Mouse (Mus musculus) left cerebral cortex, adult 2 months (tissue): ENCODE data around the gene Card11. TPM values are rescaled to one million over a fixed set of nuclear protein-coding genes. Genes with fewer than 3 reads are reported as not detected.

ENCODE experiments used
- DNase-seq, 2 experiments: peaks; one replicate each; pipeline ENCODE4 v3.0.0; 2021 to 2022; ENCODE audit warnings: low spot score in 2 of 2, mixed read lengths in 1 of 2; ENCODE audit errors: extremely low spot score in 1 of 2
- H3K27ac ChIP-seq: fragments of 200-600 bp; 2 replicates; pipeline ENCODE4 v1.8.1; 2022
- H3K4me3 ChIP-seq: fragments of 200-600 bp; 2 replicates; pipeline ENCODE4 v1.8.1; 2022
- CTCF ChIP-seq: fragments of 200-600 bp; IDR thresholded peaks from 2 replicates; pipeline ENCODE4 v1.8.1; 2022; ENCODE audit warnings: antibody characterized with exemption, mild to moderate bottlenecking, moderate library complexity
- intact Hi-C: fragments of 180-260 bp; cut with DNase I; formaldehyde crosslinking; loops from one replicate; pipeline ENCODE4 v1.15.1; 2025
- long read RNA-seq, 2 experiments: library from polyadenylated mRNA; stranded (forward); transcript quantifications; one replicate each; pipeline ENCODE4 v2.0.0; 2021; ENCODE audit warnings: borderline mapping rate in 2 of 2
- total RNA-seq, 2 experiments: library from RNA; stranded (reverse); gene quantifications; 2 replicates each; pipeline ENCODE4 v1.2.3; 2021

Gene Card11
- total RNA-seq, result under 1 TPM; 0.18 to 0.33 TPM
- long read RNA-seq, experiment 1, result 0 reads
- long read RNA-seq, experiment 2, result 0 reads

DNA sequence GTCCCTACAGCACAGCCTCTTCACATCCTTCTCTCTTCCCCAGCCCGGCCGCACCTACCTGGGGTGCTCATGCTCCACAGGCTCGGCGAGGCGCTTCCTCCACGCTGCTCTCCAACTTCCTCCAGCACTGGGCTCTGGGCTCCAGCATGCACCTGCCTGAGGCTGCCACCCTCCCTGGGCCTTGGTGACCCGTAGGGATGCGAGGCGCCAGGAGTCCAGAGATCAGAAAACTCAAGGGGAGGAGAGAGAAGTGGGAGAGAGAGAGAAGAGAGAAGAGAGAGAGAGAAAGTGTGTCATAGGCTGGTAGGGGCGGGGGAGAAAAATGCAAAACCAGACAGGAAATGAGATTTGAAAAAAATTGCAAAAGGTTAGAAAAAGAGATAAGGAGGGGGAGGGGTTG is at the start of gene Card11:
TSS of gene Card11 (minus strand) at position 234 of the 400 bp plus-strand sequence.
- intact Hi-C loops, result no loop called here
- no peak for TF ChIP-seq CTCF
- no peak for DNase-seq
- Histone ChIP-seq H3K4me3 (no peak within 1 kb of the TSS), H3K27ac (no peak within 1 kb of the TSS)

DNA sequence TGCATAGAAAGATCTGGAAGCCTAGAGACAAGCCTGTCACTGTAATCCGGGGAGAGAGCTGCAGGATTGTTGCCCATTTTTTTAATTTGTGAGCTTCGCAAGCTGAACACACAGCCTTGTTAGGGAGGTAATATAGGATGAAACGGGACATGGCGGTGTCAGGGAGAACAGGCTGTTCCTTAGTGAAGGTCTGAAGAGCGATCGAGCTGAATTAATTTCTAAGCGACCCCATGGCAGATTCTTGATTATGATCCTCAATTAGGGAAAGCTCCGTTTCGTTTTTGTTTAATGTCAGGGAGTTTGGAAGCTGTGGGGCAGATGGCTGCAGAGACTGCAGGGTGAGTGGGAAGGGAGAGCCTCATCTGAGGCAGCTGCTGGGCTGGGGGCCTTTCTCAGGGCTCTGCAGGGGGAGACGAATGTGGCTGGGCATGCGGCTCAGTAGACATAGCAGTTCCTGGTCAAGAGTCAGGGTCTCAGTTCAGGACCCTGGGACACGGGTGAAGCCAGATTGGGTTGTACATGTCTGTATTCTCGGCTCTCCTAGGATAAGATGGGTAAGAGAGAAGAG is 47.4 kb upstream of the Card11 start:
- no peak for TF ChIP-seq CTCF
- intact Hi-C loops, result no loop called here

DNA sequence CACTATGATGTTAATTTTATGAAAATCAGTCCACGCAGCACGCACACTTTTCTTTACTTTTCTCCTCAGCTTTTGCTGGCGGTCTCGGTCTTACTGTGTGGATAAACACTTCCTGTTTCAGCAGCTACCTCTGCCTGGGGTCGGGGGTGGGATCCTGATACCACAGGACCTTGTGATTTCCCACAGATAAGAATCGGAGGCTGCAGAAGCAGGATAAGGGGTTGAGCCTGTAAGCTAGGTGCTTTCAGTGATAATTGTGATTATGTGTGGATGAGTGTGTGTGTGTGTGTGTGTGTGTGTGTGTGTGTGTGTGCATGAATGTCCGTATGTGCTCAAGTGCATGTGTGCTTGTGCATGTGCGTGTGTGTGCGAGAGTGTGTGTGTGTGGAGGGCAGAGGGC is 44.6 kb upstream of the Card11 start:
- intact Hi-C loops, result no loop called here
- no peak overlapping the region for H3K4me3 ChIP-seq
- no peak for DNase-seq
- no peak overlapping the region for H3K27ac ChIP-seq
- TF ChIP-seq CTCF, result no peak

More for the DNA sequence above, 47.4 kb upstream of the Card11 start:
- DNase-seq, result no peak
- Histone ChIP-seq H3K27ac (no peak overlapping the region), H3K4me3 (no peak overlapping the region)

DNA sequence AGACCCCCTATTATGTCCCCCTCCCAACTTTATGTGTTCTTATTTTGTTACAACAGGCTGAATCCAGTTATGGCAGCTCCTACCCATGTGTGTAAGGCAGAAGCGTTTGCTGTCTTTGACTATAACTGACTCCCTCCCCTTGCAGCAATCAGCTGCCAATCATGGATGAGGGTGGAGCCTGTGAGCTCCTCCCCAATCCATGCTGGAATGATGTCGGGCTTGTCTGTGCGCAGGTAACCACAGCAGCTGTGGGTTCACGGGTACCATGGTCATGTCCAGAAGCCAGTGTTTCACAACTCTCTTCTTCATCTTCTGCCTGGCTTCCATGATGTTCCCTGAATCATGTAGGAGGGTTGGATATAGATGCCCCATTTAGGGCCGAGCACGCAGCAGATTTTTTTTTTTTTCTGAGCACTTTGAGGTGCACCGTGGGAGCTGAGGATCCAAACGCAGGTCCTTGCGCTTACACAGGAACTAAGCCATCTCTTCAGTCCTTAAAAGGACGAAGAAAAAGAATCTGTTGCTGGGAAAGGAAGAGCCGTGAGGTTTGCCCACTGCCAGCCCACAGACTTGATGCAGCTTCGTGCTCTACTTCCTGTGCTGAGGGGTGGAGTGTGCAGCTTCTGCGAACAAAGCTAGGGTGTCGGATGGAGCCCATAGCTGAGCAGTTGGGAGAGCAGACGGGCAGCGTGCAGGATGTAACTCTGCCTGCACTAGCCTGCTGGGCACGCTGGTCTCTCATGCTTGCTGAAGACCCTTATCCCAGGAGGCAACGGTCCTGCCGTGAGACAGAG is 43.5 kb upstream of the Card11 start:
- no peak; the same call in 1 of the 2 replicates for TF ChIP-seq CTCF
- intact Hi-C loops, result no loop called here
- H3K27ac ChIP-seq, result peak overlapping the region; percentile 64
- peak; percentile 10 to 38 for DNase-seq
- peak overlapping the region; percentile 18 for H3K4me3 ChIP-seq

DNA sequence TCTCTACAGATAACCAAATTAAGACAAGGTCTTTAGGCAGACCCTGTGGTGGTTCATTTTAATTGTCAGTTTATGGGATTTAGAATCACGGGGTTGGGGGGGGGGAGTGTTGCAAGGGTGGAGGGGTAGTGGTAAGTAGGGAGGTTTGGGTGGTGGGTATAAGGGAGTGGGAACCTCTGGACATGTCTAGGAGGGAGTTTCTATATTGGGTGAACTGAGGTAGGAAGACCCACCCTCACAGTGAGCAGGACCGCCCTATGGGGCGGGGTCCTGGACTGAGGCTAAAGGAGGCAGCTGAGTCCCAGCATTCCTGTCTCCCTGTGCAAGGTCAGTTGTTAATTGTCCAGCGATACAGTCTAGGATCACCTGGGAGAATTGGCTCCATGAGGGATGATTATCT is 42.0 kb upstream of the Card11 start:
- TF ChIP-seq CTCF, result no peak
- Histone ChIP-seq H3K27ac (no peak overlapping the region), H3K4me3 (no peak overlapping the region)
- DNase-seq, result no peak
- intact Hi-C loops, result no loop called here

DNA sequence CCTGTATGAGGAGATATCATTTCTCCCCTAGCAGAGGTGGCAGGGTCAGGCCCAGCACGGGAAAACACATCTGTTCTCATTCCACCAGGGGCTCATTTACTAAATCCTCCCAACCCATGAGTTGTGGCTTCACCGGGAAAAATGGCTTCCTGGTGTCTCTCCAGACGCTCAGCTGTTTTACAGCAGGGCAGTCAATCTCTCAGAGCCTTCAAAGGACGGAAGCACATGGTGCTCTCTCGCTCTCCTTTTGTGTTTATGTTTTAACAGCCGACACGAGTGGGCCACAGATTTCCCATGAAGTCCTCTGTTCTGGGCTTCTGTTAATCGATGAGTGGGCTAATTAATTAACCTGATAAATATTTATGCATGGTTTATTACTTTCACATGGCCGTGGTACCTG is 40.5 kb upstream of the Card11 start:
- H3K4me3 ChIP-seq, result no peak overlapping the region
- no peak for DNase-seq
- no peak overlapping the region for H3K27ac ChIP-seq
- TF ChIP-seq CTCF, result no peak
- intact Hi-C loops, result no loop called here

DNA sequence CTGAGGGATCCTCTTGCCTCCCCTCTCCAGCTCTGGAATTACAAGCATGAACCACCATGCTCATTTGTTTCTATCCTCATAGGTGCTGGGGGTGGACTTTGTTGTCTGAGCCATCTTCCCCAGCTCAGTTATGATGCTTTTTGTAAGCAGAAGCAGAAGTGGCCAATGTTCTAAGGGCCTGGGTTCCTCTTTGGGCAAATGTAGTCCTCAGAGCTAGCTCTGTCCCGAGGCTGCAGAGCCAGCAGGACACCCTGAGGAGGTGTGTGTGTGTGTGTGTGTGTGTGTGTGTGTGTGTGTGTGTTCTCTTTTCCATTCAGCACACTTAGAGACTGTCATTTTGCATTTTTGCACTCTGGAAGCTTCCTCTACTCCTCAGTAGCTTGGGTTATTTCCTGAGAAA is 38.0 kb upstream of the Card11 start:
- H3K27ac ChIP-seq, result no peak overlapping the region
- no peak for TF ChIP-seq CTCF
- DNase-seq, result no peak
- intact Hi-C loops, result no loop called here
- H3K4me3 ChIP-seq, result no peak overlapping the region

DNA sequence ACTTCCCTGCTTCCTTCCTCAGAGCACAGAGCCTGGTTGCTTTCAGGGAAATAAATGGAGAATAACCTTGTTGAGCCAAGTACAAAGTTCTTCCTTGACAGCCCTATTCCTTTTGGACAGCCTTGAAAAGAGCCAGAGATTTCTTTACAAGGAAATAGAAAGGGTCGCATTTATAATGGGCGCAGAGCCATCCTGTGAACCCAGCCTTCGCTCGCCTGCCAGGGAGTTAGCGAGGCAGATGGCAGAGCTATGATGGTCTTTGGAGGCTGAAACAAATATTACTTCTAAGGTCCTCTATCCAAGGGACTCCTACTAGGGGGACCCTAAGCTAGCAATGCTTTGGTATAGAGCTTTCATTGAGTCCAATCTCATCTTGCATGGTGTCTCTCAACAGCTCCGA is 35.0 kb upstream of the Card11 start:
- intact Hi-C loops, result no loop called here
- TF ChIP-seq CTCF, result no peak
- H3K4me3 ChIP-seq, result no peak overlapping the region
- no peak overlapping the region for H3K27ac ChIP-seq
- DNase-seq, result no peak

DNA sequence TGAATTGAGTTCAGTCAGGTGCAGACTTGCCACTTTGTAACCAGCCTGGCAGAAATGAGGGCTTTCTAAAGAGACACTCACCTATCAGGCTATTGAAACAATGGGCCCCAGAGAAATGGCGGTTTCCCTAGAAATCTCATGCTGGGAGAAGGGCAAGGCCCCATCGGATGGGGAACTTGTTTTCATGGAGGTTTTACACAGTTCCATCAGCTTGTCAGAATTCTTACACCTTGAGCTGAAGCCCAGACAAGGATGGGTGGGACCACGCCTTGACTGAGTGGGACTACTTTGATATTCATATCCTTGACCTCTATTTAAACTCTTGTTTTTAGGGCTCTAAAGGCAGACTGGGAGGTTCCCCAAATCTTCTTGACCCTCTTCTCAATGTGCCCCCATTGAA is 33.9 kb upstream of the Card11 start:
- intact Hi-C loops, result no loop called here
- no peak overlapping the region for H3K27ac ChIP-seq
- H3K4me3 ChIP-seq, result no peak overlapping the region
- DNase-seq, result no peak
- no peak for TF ChIP-seq CTCF

DNA sequence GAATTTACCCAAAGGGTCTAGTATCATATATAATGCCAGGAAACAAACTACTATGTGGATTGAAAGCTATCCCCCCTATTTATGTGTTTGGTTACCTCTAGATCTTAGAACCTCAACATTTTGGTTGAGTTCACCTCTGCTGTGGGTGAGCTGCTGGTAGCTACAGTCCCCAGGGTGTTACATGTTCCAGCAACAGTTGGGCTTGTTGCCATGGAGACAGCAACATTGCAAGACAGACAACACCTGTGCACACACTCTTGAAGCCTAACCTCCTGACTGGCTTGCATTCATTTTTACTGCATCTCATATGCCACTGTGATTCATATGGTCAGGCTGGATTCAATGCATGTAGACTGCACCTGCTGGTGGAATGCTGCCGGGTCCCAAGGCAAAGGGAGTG is 32.6 kb upstream of the Card11 start:
- H3K27ac ChIP-seq, result no peak overlapping the region
- H3K4me3 ChIP-seq, result no peak overlapping the region
- no peak for DNase-seq
- no peak for TF ChIP-seq CTCF
- intact Hi-C loops, result no loop called here

DNA sequence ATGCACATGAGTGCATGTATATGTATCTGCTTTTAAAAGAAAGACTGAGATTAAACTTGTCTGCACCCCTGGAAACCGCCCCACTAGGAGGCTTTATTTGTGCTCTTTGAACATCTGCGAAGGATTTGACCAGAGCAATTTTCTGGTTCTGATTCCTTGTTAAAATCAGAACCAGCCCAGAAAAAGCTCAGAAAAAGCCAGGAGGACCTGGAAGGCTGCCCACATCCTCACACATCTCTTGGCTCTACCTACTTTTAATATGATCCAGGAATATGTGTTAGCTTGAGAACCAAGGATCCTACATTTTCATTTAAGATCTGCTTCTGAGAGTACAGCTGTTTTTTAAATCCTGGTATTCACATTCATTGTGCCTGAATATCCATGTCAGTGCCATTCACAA is 29.0 kb upstream of the Card11 start:
- no peak for TF ChIP-seq CTCF
- Histone ChIP-seq H3K4me3 (no peak overlapping the region), H3K27ac (no peak overlapping the region)
- intact Hi-C loops, result no loop called here
- DNase-seq, result no peak

DNA sequence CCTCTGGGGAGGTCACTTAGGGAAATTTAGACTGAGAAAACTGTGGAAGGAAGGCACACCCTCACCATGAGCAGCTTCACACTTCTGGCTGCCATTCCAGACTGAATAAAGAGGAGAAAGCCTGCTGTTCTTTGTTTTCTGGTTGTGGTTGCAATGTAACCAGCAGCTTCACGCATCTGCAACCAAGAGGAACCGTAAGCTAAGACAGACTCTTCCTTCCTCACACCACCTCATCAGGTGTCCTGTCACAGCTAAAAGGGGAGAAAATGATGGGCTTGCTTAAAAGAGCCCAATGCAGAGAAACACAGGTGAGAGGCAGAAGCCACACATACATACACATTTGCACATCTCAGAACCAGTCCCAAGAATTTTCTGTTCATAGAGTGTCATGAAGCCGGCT is 25.3 kb upstream of the Card11 start:
- no peak for TF ChIP-seq CTCF
- DNase-seq, result no peak
- H3K4me3 ChIP-seq, result no peak overlapping the region
- intact Hi-C loops, result no loop called here
- H3K27ac ChIP-seq, result no peak overlapping the region

DNA sequence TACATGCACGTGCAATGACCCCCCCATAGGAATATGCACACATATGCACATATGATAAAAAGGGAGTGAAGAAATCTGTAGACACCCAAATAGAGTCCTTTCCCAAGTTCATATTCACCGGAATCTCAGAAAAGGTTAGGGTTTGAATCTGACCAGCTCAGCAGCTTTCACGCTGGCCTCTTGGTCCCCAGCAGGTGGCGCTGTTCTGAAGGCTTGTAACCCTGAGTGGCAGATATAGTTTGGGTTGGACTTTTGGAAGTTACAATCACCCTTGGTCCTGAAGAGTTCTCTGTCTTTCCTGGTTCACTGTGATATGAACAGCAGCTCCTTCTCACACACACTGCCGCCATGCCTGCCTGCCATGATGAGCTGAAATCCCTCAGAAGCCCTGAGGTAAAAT is 24.1 kb upstream of the Card11 start:
- Histone ChIP-seq H3K27ac (no peak overlapping the region), H3K4me3 (no peak overlapping the region)
- intact Hi-C loops, result no loop called here
- no peak for DNase-seq
- TF ChIP-seq CTCF, result peak; percentile 58
